ENCODE assay signal across 37 mouse cellular contexts in the genomic region with DNA sequence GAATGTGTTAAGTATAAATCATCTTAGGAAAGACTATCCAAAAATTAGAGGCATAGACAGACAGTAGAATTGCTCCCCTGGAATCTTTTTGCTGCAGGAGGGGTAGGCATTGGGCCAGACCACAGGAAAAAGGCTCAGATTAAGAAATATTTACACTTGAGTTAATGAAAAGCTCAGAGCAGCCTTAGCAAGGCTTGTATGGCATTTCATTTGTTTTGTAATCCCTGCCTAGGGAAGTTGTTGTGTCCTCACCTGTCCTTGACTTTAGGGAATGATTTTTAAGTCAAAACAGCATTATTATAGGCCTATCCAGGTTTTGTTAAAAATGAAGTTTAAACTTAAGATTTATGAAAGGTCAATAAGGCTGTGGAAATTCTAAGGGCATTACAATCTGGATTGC. TPM values are rescaled to one million over a fixed set of nuclear protein-coding genes. Genes with fewer than 3 reads are reported as not detected.
"Had no signal": no experiment of that assay in that cellular context is flagged by ENCODE, and none has a peak within 500 bp of the region (broad histone marks: within the 10 kb centered on the region; RNA-seq: fewer than 3 reads in every experiment).

No protein-coding gene starts in this region.

RNA-seq across cellular contexts. Expression of a gene that starts 33.4 kb away (rescaled TPM):
- total RNA-seq: left cerebral cortex, adult 2 months; left cerebral cortex, adult 8-10 months; left cerebral cortex, postnatal 10 days; left cerebral cortex, postnatal 14 days; left cerebral cortex, postnatal 25 days; left cerebral cortex, postnatal 36 days; left cerebral cortex, postnatal 4 days; megakaryocyte progenitor cell, adult 5-6 weeks; megakaryocyte, adult 5-6 weeks; megakaryocyte-erythroid progenitor cell, adult 5-6 weeks; midbrain, postnatal 0 days; monocyte, adult 5-6 weeks had no signal
- polyA plus RNA-seq: limb, embryonic 10.5 days; limb, embryonic 11.5 days; limb, embryonic 12.5 days; limb, embryonic 13.5 days; limb, embryonic 14.5 days; limb, embryonic 15.5 days; liver, embryonic 11.5 days; liver, embryonic 12.5 days; liver, embryonic 13.5 days; liver, embryonic 14.5 days; lung, embryonic 14.5 days; lung, embryonic 15.5 days; lung, embryonic 16.5 days; lung, postnatal 0 days; macrophage; midbrain, embryonic 10.5 days; midbrain, embryonic 11.5 days; midbrain, embryonic 12.5 days; midbrain, embryonic 13.5 days; midbrain, embryonic 14.5 days; midbrain, embryonic 15.5 days; midbrain, embryonic 16.5 days; midbrain, postnatal 0 days; myocyte; neural tube, embryonic 11.5 days; neural tube, embryonic 12.5 days had no signal
